Mouse (Mus musculus) layer of hippocampus, adult 11-12 months (tissue): ENCODE data around the gene Trim69.
"Not testable (repeated sequence)": the region's sequence is repeated elsewhere in the genome, so short reads cannot be mapped to it uniquely, and the experiment has no call there.

Experiments used
- DNase-seq: peaks from one replicate; pipeline ENCODE4 v3.0.0; 2022; ENCODE audit warnings: low spot score

The Trim69 gene

DNA sequence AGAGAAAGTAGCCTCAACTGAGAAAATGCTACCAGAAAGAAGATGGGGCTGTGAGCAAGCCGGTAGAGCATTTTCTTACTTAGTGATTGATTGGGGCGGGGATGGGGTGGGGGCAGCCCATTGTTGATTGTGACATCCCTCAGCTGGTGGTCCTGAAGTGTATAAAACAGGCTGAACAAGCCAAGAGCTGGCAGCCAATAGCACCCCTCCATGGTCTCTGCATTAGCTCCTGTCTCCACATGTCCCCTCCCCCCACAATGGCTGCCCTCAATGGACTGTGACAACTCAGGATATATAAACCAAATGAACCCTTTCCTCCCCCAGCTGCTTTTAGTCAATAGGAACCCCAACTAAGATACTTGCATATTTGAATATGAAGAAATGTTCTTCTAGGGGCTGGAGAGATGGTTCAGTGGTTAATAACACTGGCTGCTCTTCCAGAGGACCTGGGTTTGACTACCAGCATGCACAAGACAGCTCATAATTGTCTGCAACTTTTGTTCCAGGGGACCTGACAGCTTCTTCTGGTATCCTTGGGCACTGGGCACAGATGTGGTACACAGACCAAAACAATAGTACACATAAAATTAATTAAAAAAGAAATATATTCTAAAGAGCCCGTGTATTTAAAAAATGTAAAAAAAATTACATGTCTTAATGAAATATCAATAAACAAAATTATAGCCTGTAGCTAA lies 50.2 kb downstream of the Trim69 start:
- DNase-seq, result no peak

DNA sequence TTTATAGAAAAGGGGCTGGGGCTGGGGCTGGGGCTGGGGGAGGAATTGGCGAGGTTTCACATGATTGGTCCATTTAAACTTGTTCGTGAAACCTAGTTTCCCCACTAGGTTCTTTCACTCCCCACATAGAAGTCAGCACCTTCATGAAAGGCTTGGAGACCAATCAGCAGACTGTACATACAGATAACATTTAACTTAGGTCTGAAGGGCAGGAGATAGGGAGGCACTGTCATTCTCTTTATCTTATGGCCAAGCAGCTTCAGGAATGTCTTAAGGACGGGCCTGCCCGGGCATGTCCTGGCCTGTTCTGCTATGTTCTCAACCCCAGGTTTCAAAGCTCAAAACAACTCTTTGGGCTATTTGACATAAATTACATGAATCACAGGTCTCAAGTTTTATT lies 56.6 kb downstream of the Trim69 start:
- not testable (repeated sequence) for DNase-seq

DNA sequence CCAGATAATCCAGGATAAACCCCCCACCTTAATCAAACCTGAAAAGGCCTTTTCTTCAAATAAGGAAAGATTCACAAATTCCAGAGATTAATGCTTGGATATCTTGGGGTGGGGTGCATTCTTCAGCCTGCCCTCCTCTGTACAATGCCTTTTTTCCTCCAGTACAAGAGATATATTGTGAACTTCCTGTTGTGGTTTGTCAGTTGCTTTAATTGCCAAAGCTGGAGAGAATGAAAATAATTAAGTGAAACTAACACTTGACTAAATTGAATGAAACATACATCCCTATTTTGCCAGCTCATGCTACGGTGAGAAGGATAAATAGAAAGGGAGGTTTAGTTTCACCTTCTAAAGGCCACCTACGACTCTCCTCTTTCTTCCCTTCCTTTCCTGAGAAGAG lies 57.7 kb downstream of the Trim69 start:
- no peak for DNase-seq

DNA sequence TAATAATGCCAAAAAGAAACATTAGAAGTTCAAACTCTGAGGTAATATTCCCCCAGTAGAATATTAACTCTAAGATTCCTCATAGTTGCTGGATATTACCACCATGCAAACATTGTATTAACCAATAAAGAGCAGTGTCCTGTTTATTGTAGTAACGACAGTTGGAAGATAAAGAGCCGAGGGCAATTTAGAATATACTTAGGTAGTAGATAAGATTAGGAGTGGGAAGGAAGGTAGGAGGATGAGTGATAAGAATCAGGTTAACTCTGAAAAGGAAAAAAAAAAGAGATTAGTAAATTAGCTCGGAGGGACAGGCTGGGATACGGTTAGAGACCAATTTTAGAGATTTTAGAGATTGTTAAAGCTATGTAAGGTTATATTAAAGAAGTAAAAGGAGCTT lies 60.9 kb downstream of the Trim69 start:
- DNase-seq, result no peak

DNA sequence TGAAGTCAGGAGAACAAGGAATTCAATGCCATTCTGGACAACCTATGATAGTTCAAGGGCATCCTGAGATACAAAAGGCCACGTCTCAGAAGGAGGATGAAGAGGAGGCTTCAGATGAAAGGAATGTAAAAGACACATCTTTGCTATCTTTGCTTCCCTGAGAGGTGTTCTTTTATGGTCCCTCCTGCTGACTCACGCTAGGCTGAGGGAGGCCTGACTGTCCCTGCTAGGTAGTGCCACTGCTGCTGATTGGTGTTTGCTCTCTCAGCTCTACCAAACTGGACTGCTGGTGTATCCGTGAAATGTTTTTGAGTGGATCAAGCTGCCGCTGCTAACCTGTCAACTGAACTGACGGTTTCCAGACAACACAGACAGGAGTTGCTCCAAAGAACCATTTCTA lies 61.3 kb downstream of the Trim69 start:
- no peak for DNase-seq

DNA sequence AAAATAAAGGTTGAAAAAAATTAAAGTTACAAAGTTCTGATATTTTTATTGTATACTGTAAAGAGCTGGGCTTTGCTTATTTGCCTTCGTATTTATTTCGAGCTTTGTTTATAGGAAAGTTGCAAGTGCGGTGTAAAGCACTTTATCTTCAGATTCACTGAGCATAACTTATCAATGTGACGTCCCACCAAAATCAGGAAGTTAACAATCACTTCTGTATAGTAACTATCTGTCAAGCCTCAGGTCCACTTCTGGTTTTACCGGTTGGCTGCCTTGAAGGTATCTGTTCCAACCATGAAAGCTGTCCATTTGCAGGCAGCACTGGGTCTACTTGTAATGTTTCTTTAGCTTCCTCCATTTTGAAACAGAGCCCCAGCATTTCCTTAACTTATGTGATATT lies 61.8 kb downstream of the Trim69 start:
- DNase-seq, result no peak

DNA sequence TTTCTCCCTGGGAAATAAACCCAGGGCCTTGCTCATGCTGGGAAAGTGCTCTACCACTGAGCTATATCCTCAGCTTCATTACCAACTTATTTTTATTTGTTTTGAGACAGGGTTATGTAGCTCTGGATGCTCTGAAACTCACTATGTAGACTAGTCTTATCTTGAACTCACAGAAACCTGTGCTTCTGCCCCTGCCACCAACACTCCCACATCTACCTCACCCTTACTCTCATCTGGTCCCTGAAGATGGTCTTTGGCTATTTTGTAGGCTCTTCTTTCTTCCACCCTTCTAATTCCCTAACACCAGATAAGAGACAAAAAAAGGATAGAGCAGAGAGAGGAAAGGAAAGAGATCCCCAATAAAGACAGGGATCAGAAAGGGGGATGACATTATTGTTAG lies 63.2 kb downstream of the Trim69 start:
- DNase-seq, result no peak
